Mouse (Mus musculus) cortical plate, adult 2 months (tissue): ENCODE results near the gene Gm10073.

Source experiments
- CTCF ChIP-seq: fragments of 200-500 bp; IDR thresholded peaks from 2 replicates; pipeline ENCODE4 v1.5.1; 2011; ENCODE audit warnings: mild to moderate bottlenecking, control low read depth, low read length; ENCODE audit not compliant: insufficient read depth; ENCODE audit errors: extremely low read depth
- POLR2A ChIP-seq: fragments of 200-500 bp; IDR thresholded peaks from 2 replicates; pipeline ENCODE4 v1.6.1; 2011; ENCODE audit warnings: mild to moderate bottlenecking, low read length, control low read depth; ENCODE audit not compliant: insufficient read depth; ENCODE audit errors: extremely low read depth

- TF ChIP-seq CTCF (no peak), POLR2A (no peak)
Measured at GRCm38 (mm10) chr8:106615661-106616299, 42.5 kb upstream of the Gm10073 start.
